ENCODE assay signal across 8 mouse cellular contexts in genomic region chr8:117465250-117465649, GRCm38 (mm10). TPM values are rescaled to one million over a fixed set of nuclear protein-coding genes. Genes with fewer than 3 reads are reported as not detected.
DNase-seq lines count a peak whose midpoint lies in the region; ATAC-seq lines count a peak whose summit lies in the region.

No protein-coding gene starts in this region.

- H3K4me1 ChIP-seq in forebrain, embryonic 11.5 days (replicated peaks; ENCODE audit: control insufficient read depth, insufficient read depth, low read length) = peaks cover 2% of the 10 kb centered on the region; the same call in 1 of the 2 replicates
- H3K4me1 ChIP-seq in forebrain, embryonic 10.5 days = peaks cover 13% of the 10 kb centered on the region
- peaks cover 8% of the 10 kb centered on the region for H3K4me1 ChIP-seq in embryonic facial prominence, embryonic 10.5 days
- H3K4me1 ChIP-seq in hindbrain, embryonic 13.5 days (replicated peaks) = peaks cover 8% of the 10 kb centered on the region

- DNase-seq in forebrain, embryonic 11.5 days (ENCODE audit: low spot score) = no peak
- no peak for DNase-seq in forebrain, embryonic 10.5 days (ENCODE audit: extremely low spot score, low spot score)
- peak; percentile 73 for DNase-seq in adrenal gland, postnatal 10 days
- peak; percentile 58 for DNase-seq in embryonic facial prominence, embryonic 10.5 days (ENCODE audit: low spot score)
- DNase-seq in layer of hippocampus, postnatal 14 days (ENCODE audit: low spot score in 2 of 2) = peak; percentile 53 to 86
- DNase-seq in lung, postnatal 25 days (ENCODE audit: low spot score) = peak; percentile 81
- peak; percentile 89 for DNase-seq in retina, postnatal 1 day

- no peaks in the 10 kb centered on the region; the same call in 1 of the 2 replicates for H3K9me3 ChIP-seq in forebrain, embryonic 11.5 days (ENCODE audit: control insufficient read depth, low read length)
- no peaks in the 10 kb centered on the region for H3K9me3 ChIP-seq in forebrain, embryonic 10.5 days
- no peaks in the 10 kb centered on the region for H3K9me3 ChIP-seq in embryonic facial prominence, embryonic 10.5 days
- H3K9me3 ChIP-seq in hindbrain, embryonic 13.5 days = no peaks in the 10 kb centered on the region

- no peak overlapping the region for H3K4me3 ChIP-seq in forebrain, embryonic 11.5 days (ENCODE audit: low read depth, low read length)
- H3K4me3 ChIP-seq in forebrain, embryonic 10.5 days = no peak overlapping the region
- H3K4me3 ChIP-seq in embryonic facial prominence, embryonic 10.5 days = no peak overlapping the region
- no peak overlapping the region for H3K4me3 ChIP-seq in hindbrain, embryonic 13.5 days

- no peak overlapping the region for H3K4me2 ChIP-seq in forebrain, embryonic 11.5 days (ENCODE audit: low read depth, low read length, severe bottlenecking)
- H3K4me2 ChIP-seq in hindbrain, embryonic 13.5 days = no peak overlapping the region

- H3K36me3 ChIP-seq in forebrain, embryonic 11.5 days (ENCODE audit: control insufficient read depth, insufficient read depth, low read length) = no peaks in the 10 kb centered on the region
- peaks cover 5% of the 10 kb centered on the region; the same call in 1 of the 2 replicates for H3K36me3 ChIP-seq in forebrain, embryonic 10.5 days (replicated peaks)
- H3K36me3 ChIP-seq in embryonic facial prominence, embryonic 10.5 days (replicated peaks) = peaks cover 8% of the 10 kb centered on the region; the same call in 1 of the 2 replicates
- H3K36me3 ChIP-seq in hindbrain, embryonic 13.5 days = peaks cover 5% of the 10 kb centered on the region; the same call in 1 of the 2 replicates

- no peak overlapping the region for H3K27ac ChIP-seq in forebrain, embryonic 11.5 days (ENCODE audit: low read depth, low read length)
- H3K27ac ChIP-seq in forebrain, embryonic 10.5 days = no peak overlapping the region
- no peak overlapping the region for H3K27ac ChIP-seq in embryonic facial prominence, embryonic 10.5 days (replicated peaks)
- H3K27ac ChIP-seq in hindbrain, embryonic 13.5 days = no peak overlapping the region

- no peaks in the 10 kb centered on the region for H3K27me3 ChIP-seq in forebrain, embryonic 11.5 days (ENCODE audit: control insufficient read depth, insufficient read depth, low read length)
- H3K27me3 ChIP-seq in forebrain, embryonic 10.5 days (ENCODE audit: poor library complexity, severe bottlenecking) = no peaks in the 10 kb centered on the region
- H3K27me3 ChIP-seq in embryonic facial prominence, embryonic 10.5 days (replicated peaks; ENCODE audit: low read depth, poor library complexity, severe bottlenecking) = no peaks in the 10 kb centered on the region; the same call in 1 of the 2 replicates
- no peaks in the 10 kb centered on the region for H3K27me3 ChIP-seq in hindbrain, embryonic 13.5 days

- ATAC-seq in forebrain, embryonic 11.5 days (replicated peaks; ENCODE audit: low FRiP score) = peak; percentile 56; the same call in 1 of the 2 replicates
- ATAC-seq in hindbrain, embryonic 13.5 days (ENCODE audit: low FRiP score) = peak; percentile 64

- 40% methylated on average over 5 of the region's 5 CpGs for WGBS in forebrain, embryonic 11.5 days
- 54% methylated on average over 5 of the region's 5 CpGs for WGBS in forebrain, embryonic 10.5 days
- 52% methylated on average over 5 of the region's 5 CpGs for WGBS in embryonic facial prominence, embryonic 10.5 days
- 47% methylated on average over 5 of the region's 5 CpGs for WGBS in hindbrain, embryonic 13.5 days

- H3K9ac ChIP-seq in forebrain, embryonic 11.5 days (ENCODE audit: low read length) = no peak overlapping the region
- no peak overlapping the region for H3K9ac ChIP-seq in hindbrain, embryonic 13.5 days

RNA-seq across cellular contexts. Expression of gene Plcg2, which starts 32.8 kb away (rescaled TPM):
- 2.0 and 2.7 TPM in 2 replicates for polyA plus RNA-seq in forebrain, embryonic 11.5 days (2014; fragmentation: Nextera tagmentation; extraction: Ambion mirVana)
- polyA plus RNA-seq in forebrain, embryonic 10.5 days (2016; fragmentation: Nextera tagmentation; extraction: Ambion mirVana) = 6.1 and 6.2 TPM in 2 replicates
- 1 to 10 TPM; 4.9 to 5.1 TPM for total RNA-seq in adrenal gland, postnatal 10 days (2021)
- 5.4 and 5.8 TPM in 2 replicates for polyA plus RNA-seq in embryonic facial prominence, embryonic 10.5 days (2016; fragmentation: Nextera tagmentation; extraction: Ambion mirVana)
- 1.3 and 1.6 TPM in 2 replicates for polyA plus RNA-seq in hindbrain, embryonic 13.5 days (2015; fragmentation: Nextera tagmentation; extraction: Ambion mirVana)
- total RNA-seq in layer of hippocampus, postnatal 14 days (2021) = 1 to 10 TPM; 3.2 to 3.9 TPM

Comparison
In these comparisons a context has a peak if more than half of its experiments do, and no peak if none do; other contexts are left out.
1. DNase-seq: peak in adrenal gland, postnatal 10 days (single experiment), embryonic facial prominence, embryonic 10.5 days (single experiment), layer of hippocampus, postnatal 14 days (2 of 2), lung, postnatal 25 days (single experiment) and retina, postnatal 1 day (single experiment); none in forebrain, embryonic 11.5 days (single experiment) and forebrain, embryonic 10.5 days (single experiment).